Mouse (Mus musculus) urinary bladder, postnatal 25 days (tissue): ENCODE results near the gene Lpcat2.
"Not testable (repeated sequence)": the region's sequence is repeated elsewhere in the genome, so short reads cannot be mapped to it uniquely, and the experiment has no call there.

Source experiments
- DNase-seq: peaks from one replicate; pipeline ENCODE4 v3.0.0; 2022; ENCODE audit warnings: low spot score

The Lpcat2 gene

GRCm38 (mm10) chr8:92853188-92853983 is 1.8 kb upstream of the Lpcat2 start:
- no peak for DNase-seq

- DNase-seq, result no peak
Measured at GRCm38 (mm10) chr8:92854673-92855072, 466 bp upstream of the Lpcat2 start.

- DNase-seq, result no peak
Measured at GRCm38 (mm10) chr8:92856273-92856986, 1.3 kb downstream of the Lpcat2 start.

- no peak for DNase-seq
Measured at GRCm38 (mm10) chr8:92858475-92859182, 3.5 kb downstream of the Lpcat2 start.

- DNase-seq, result no peak
Measured at GRCm38 (mm10) chr8:92861977-92862376, 6.8 kb downstream of the Lpcat2 start.

GRCm38 (mm10) chr8:92870281-92870680 is 15.1 kb downstream of the Lpcat2 start:
- no peak for DNase-seq

- no peak for DNase-seq
Measured at GRCm38 (mm10) chr8:92872063-92872759, 17.1 kb downstream of the Lpcat2 start.

GRCm38 (mm10) chr8:92875795-92876194 is 20.7 kb downstream of the Lpcat2 start:
- no peak for DNase-seq

- no peak for DNase-seq
Measured at GRCm38 (mm10) chr8:92881247-92881646, 26.1 kb downstream of the Lpcat2 start.

GRCm38 (mm10) chr8:92883771-92884170 is 28.6 kb downstream of the Lpcat2 start:
- no peak for DNase-seq

GRCm38 (mm10) chr8:92892216-92892615 is 37.1 kb downstream of the Lpcat2 start:
- DNase-seq, result not testable (repeated sequence)

- no peak for DNase-seq
Measured at GRCm38 (mm10) chr8:92893870-92894269, 38.7 kb downstream of the Lpcat2 start.

GRCm38 (mm10) chr8:92895053-92895452 is 39.9 kb downstream of the Lpcat2 start:
- DNase-seq, result no peak

GRCm38 (mm10) chr8:92896056-92896455 is 40.9 kb downstream of the Lpcat2 start:
- DNase-seq, result no peak

GRCm38 (mm10) chr8:92896611-92897010 is 41.5 kb downstream of the Lpcat2 start:
- DNase-seq, result no peak

GRCm38 (mm10) chr8:92897794-92898193 is 42.7 kb downstream of the Lpcat2 start:
- no peak for DNase-seq

GRCm38 (mm10) chr8:92899590-92899989 is 44.5 kb downstream of the Lpcat2 start:
- no peak for DNase-seq

- no peak for DNase-seq
Measured at GRCm38 (mm10) chr8:92901107-92901506, 46.0 kb downstream of the Lpcat2 start, which contains the start of gene Capns2. Capns2 (plus strand) TSS chr8:92901407.

GRCm38 (mm10) chr8:92902981-92903380 is 47.8 kb downstream of the Lpcat2 start:
- no peak for DNase-seq

GRCm38 (mm10) chr8:92903488-92904135 is 48.5 kb downstream of the Lpcat2 start:
- no peak for DNase-seq

- no peak for DNase-seq
Measured at GRCm38 (mm10) chr8:92906553-92906952, 51.4 kb downstream of the Lpcat2 start.

- DNase-seq, result no peak
Measured at GRCm38 (mm10) chr8:92908448-92908847, 53.3 kb downstream of the Lpcat2 start.
